Mouse (Mus musculus) kidney, adult 9 months (tissue): ENCODE results near the gene Rhox3g.
"Not testable (repeated sequence)": the region's sequence is repeated elsewhere in the genome, so short reads cannot be mapped to it uniquely, and the experiment has no call there.

Experiments used
- DNase-seq: peaks from one replicate; pipeline ENCODE4 v3.0.0; 2022

Gene Rhox3g

DNA sequence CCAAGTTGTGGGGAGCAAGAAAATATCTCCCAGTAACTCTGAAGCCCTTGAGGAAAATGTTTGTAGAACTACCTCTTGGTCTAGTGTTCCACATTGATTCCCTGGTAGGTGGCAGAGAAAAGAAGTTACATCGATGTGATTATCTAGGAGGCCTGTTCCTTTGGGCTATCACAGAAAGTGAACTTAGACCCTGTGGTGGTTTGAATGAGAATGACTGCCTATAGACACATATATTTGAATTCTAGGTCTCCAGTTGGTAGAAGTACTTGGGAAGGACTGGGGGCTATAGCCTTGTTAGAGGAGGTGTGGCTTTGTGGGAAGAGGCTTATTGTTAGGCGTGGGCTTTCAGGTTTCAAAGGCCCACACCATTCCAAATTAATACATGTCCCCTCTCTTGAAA, at the start of gene Rhox3g:
Gene Rhox3g, minus strand, starts transcription at position 101 of the 400 bp plus-strand sequence.
- DNase-seq: not testable (repeated sequence)

DNA sequence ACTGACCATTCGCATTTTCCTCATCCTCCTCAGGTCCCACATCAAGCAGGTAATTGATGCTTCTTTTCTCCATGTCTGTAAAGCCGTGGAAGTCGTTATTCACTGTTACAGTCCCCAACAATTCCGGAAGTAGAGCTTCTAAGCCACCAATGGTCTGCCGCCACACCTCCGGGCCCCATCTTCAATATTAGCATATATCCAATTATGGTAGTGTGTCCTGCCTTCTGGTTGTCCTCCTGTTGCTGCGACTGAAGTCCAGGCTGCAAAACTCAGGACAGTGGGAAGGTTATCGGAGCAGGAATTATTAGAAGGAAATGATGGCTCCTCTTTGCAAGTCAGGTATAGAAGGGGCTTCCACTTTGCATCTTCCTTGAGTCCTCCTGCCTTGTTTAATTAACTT, 44.8 kb upstream of the Rhox3g start, which contains the start of gene Rhox2h:
Gene Rhox2h, minus strand, starts transcription at position 101 of the 400 bp plus-strand sequence.
- not testable (repeated sequence) for DNase-seq

DNA sequence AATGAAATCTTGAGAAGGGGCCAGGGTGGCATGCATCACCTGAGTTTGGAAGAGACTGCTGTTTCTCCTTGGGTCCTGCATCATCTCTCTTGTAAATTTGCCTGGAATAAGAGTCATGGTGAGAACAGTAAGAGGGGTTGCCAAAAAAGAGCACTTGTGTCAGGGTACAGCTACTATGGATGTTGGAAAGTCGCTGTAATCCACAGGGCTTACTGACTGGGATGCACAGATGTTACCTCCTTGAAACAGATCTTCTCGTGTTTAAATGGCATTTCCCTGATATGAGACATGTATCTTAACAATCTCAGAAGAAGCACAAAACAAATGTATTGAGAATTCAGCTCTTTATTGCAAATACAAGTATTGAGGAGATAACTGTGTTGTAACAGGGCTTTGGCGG, 40.3 kb upstream of the Rhox3g start, which contains the start of gene Rhox3h:
Gene Rhox3h, minus strand, starts transcription at position 101 of the 400 bp plus-strand sequence.
- not testable (repeated sequence) for DNase-seq

DNA sequence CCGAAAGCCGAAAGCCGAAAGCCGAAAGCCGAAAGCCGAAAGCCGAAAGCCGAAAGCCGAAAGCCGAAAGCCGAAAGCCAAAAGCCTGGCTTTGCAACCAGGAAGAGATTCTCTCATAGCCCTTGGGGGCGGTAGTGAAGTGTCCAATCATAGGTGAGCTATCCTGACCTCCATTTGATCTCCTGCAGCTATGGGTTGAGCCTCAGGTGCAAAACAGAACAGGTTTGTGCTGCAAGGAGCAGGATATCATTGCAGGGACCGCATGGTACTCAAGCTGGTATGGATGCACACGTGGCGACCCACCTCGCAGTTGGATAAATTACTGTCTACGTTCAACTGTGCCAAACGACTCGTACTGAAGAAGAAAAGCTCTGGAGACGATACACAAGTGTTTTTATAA, 22.8 kb upstream of the Rhox3g start, which contains the start of gene Rhox4g:
Gene Rhox4g, minus strand, starts transcription at position 101 of the 400 bp plus-strand sequence.
- DNase-seq: not testable (repeated sequence)

DNA sequence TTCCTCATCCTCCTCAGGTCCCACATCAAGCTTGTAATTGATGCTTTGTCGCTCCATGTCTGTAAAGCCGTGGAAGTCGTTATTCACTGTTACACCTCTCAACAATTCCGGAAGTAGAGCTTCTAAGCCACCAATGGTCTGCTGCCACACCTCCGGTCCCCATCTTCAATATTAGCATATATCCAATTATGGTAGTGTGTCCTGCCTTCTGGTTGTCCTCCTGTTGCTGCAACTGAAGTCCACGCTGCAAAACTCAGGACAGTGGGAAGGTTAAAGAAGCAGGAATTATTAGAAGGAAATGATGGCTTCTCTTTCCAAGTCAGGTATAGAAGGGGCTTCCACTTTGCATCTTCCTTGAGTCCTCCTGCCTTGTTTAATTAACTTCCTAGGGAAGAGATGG, 15.0 kb upstream of the Rhox3g start, which contains the start of gene Rhox2g:
Gene Rhox2g, minus strand, starts transcription at position 101 of the 400 bp plus-strand sequence.
- not testable (repeated sequence) for DNase-seq

DNA sequence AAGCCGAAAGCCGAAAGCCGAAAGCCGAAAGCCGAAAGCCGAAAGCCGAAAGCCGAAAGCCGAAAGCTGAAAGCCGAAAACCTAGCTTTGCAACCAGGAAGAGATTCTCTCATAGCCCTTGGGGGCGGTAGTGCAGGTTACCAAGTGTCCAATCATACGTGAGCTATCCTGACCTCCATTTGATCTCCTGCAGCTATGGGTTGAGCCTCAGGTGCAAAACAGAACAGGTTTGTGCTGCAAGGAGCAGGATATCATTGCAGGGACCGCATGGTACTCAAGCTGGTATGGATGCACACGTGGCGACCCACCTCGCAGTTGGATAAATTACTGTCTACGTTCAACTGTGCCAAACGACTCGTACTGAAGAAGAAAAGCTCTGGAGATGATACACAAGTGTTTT, 20.8 kb downstream of the Rhox3g start, which contains the start of gene Rhox4f:
Gene Rhox4f, minus strand, starts transcription at position 101 of the 400 bp plus-strand sequence.
- not testable (repeated sequence) for DNase-seq

GRCm38 (mm10) chrX:37580692-37581091, 47.7 kb downstream of the Rhox3g start, which contains the start of gene Rhox3f:
Gene Rhox3f, plus strand, starts transcription at chrX:37580992.
- DNase-seq: not testable (repeated sequence)
